Mouse (Mus musculus): Measurements from ENCODE around the gene Arl4a.
A peak's percentile ranks its signal among the peaks of the same experiment; 100 is the strongest.

Arl4a gene

DNA sequence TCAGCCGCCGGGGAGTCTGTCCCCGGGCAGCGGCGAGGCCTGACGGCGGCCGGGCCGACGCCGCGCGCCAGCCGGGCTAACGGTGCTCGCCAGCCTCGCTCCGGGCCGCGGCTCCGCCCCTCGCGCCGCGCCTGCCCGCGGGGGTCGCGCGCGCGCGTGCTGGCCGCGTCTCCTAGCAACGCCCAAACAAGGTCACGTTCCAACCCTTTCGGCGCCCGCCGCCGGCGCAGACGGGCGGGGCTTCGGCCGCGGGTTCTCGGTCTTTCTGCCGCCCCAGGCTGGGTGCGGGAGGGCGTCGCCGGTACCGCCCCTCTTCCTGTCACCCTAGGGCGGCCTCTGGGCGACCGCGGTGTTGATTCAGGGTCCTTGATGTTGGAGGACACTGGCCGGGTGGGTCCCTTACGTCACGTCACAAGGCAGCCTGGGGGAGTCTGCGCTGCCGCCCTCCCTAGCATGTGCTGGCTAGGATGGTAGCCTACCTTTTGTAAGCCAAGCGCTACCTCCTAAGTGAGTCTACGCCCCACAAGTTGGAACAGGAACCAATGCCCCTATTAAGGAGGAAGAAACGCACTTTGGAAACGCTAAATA lies at the start of gene Arl4a:
Arl4a (minus strand) TSS at position 150 of the 588 bp plus-strand sequence.
- peak; percentile 45 for DNase-seq (ENCODE audit: low read depth, low spot score)

DNA sequence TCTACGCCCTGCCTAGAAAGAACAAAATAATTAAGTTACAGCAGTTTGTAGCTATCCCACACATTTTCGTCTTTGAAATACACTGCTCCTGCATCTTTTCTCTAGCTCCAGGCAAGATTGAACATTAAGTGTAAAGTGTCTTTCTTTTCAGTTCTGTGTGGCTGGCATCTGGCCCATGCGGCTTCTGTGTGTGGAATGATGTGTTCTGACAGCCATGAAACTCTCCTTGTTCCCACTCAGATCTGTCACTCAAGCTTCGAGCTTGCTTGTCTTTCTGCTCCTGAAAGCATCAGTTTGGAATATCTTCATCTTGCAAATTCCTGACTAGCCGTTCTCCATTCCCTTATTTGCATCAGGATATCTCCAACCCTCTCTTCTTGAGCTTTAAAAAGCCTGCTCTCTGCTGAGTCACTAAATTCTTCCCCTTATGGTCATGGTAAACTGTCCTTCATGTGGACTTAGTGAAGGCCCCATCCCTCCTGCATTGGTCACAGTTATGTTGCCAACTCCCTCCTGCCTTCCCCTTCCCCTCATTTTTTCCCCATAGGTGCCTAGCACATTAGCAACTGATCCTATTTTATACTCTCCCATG lies 48.0 kb upstream of the Arl4a start:
- DNase-seq (ENCODE audit: low read depth, low spot score): no peak

DNA sequence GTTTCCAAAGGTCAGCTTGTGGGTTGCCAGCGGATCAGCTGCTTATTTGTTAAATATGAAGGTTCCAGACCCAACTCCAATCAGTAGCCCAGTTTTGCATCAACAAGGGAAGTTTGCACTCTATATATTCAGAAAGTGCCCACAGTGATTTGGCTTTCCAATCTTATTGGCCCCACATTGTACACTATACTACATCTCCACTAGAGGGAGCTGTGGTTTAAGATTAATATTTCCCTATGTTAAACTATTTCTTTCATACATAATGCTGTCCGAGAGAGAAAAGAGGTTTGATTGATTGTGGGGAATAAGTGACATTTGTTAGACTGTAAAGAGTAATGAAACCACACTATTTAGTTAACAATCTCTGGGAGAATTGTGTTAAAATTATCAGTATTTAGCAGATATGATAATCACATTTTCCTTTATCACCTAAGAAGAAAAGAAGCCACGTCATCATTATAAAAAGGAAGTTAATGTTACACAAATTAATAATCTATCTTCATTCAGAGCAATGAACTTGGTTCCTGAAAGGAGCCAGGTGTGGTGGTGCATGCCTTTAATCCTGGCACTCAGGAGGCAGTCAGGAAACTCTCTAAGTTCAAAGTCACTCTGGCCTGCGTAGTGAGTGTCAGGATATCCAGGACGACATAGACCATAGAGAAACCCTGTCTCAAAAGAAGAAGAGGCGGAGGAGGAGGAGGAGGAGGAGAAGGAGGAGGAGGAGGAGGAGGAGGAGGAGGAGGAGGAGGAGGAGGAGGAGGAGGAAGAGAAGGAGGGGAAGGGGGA lies 44.8 kb upstream of the Arl4a start:
- peak; percentile 67 for DNase-seq (ENCODE audit: low read depth, low spot score)

DNA sequence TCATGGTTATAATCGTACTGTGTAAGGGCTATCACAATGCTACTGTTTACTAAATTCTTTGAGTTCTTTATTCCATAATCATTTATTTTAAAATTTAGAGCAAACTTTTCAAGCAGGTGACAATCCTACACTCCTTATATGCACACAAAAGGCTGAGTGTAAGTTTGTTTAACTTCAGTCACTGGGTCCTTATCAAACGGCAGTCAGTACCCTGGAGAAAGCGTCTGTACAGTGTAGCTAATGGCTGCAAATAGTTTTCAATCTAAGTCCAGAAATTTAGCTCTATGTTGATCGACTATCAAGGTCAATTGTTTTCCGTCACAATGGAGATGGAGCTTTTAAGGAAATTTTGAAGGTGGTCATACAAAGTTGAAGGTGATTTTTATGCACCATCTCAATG lies 44.2 kb upstream of the Arl4a start:
- no peak for DNase-seq (ENCODE audit: low read depth, low spot score)

DNA sequence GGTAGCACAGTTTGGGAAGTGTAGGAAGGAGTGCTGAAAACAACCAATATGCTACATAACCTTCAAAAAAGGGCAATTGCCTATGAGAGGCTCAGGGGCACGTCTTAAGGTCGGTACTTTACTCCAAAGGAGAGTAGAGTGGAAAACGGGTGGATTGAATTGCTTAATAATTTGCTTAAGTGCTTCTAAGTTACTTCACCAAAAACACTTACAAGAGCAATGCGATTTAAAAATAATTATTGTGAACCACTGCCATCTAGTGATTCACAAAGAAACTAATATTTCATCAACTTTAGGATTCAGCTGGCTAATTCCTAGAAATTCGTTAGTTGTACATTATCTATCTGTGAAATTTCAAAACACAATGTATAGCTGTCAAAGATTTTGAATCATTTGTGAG lies 35.8 kb upstream of the Arl4a start:
- DNase-seq (ENCODE audit: low read depth, low spot score): peak; percentile 33

DNA sequence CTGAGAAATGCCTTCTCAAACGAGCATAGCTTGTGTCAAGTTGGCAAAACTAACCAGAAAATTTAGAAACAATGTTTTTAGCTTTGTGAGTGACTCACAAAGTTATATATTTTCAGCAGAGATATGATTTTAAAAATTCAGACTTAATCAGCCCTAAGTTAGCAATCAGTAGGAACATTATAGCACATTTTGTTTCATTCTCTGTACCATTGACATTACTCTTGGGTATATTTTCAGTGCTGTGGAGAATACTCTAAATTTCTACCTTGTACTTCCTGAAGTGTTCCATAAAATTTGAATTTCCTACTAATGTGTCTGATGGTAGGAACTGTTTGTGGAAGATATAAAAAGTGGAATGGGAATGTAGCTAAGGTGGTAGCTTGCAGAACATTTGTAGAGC lies 9.2 kb upstream of the Arl4a start:
- DNase-seq (ENCODE audit: low read depth, low spot score): no peak

DNA sequence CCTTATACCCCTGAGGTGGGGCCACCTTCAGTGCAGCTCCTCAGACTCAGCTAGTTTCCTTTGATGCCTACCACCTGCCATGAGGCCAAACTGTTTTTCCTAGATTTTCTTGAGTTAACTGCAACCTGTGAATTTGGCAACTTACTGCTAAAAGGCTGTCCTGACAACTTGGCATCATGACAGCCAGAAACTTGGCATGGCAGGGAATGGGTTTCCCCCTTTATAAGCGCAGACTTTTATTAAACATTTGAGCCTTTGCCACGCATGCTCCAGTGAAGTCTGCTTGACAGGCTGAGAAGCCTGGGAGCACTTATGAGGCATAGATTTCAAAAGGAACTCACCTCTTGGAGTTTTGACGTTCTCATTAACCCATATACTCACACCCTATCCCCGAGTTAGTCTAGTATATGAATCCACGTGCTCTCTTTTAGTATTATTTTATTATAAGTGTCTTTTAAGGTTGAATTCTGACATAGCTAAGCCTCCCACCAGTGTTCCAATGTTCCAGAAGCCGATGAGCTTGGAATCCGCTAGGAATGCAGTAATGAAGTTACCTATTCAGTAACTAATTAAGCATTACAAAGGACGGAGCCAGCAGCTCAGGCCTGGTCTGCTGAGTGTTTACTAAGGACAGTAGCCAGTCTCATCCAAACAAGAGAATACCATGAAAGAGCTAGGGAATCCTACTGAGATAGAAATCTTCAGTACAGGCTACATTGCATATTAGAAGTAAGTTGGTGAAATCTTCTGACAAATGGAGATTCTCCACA lies 6.2 kb upstream of the Arl4a start:
- no peak for DNase-seq (ENCODE audit: low read depth, low spot score)

DNA sequence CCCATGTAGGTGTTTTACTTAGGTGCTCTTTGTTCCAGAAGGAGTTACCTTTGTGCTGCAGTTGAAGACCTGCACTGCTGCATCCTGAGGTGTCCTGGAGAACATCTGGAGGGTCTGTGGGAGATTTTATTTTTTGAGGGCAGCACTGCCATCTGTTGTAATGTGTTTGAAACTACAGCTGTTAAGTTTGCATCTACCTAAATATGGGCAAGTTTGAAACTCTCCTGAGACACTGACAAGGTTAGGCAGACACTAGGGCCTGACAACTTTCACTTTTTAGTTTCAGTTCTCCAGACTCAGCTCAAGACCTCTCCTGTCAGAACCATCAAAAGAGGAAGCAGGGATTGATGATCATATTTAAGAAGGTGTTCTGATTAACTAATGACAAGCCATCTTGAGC lies 2.2 kb upstream of the Arl4a start:
- DNase-seq (ENCODE audit: low read depth, low spot score): peak; percentile 60

DNA sequence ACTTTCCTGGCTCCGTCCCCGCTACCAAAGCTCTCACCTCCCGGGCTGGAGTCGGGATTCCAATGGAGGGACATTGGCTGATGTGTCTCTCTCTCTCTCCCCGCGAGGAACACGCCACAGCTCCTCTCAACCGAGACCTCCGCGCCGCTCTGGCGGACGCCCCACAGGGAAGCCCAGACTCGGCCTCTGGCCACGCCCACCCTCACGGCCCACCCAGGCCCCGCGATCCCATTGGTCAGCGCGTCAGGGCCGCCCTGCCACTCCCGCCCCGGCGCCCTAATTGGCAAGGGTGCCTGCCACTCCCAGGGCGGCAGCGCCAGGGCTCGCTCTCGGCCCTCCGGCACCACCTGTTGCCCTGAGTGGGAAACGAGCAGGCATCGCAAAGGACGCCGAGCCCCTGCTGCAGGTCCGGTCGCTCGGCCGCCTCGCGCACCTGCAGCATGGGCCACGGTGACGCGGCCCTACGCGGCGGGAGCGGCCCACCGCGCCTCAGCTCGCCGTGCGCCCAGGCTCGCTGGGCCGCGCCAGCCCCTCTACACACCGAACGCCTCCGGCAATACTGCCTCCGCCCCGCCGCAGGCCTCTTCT lies 505 bp downstream of the Arl4a start:
- peak; percentile 89 for DNase-seq (ENCODE audit: low read depth, low spot score)

DNA sequence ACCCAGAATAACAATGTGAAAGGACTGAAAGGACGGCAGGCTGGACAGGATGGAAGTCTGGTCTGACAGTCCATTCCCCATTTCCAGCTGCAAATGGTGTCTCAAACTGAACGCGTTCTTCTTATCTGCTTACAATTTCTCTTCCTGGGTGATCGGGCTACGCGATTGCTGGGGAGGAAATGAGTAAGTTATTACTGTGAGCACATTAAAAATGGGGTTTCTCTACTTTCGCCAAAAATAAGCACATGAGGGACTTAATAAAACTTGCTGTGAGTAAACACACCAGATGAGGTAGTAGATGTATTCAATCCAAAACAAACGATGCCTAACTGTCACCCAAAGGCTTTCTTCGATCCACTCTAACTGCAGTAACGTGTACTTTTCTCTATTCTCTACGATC lies 1.2 kb downstream of the Arl4a start:
- no peak for DNase-seq (ENCODE audit: low read depth, low spot score)

DNA sequence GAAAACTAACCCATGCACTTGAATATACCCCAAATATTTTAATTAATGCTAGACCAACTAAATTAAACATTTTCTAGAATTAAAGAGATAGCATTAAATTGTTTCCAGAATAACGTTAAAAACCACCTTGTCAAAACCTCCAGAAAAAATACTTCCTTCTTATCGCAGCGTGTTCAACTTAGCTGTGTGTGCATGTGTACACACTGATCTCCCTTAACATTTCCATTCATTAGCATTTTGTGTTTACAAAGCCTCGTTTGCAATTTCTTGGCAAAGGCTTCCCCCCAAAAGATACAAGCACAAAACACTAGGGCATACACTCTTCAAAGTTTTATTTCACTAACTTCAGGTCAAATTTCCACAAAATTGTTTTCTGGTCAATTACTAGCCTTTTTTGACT lies 2.3 kb downstream of the Arl4a start:
- no peak for DNase-seq (ENCODE audit: low read depth, low spot score)

DNA sequence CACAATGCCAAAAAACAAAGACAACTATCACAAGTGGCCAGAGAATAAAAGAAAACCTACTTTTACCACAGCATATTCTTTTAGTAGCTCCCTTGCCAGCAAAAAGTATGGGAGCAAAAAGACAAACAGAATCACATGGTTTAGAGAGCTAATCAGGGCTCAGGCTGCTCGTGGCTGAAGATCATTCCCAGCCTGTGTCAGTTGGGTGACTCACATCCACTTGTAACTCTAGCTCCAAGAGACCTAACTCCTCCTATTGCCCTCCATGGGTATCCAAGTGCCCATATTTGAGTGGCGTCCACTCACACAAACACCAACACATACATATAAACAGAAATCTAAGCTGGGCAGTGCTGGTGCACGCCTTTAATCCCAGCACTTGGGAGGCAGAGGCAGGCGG lies 8.6 kb downstream of the Arl4a start:
- DNase-seq (ENCODE audit: low read depth, low spot score): peak; percentile 48

DNA sequence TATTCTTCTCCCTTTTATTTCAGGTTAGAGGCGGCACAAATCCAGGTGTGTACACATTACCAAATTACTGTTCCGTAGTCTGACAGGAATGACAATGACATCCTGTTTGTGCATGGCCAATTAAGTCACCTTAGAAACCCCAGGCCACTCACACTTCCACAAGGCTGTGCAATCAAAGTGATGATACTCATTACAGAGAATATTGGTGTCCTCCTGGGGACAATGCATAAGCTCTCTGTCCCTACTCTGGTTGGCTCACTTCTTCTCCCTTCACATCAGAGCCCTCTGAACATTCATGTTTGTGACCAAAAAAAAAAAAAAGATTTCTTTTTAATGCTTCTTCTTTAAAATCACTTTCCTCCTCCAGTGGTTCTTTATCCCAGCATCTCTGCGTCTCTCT lies 10.0 kb downstream of the Arl4a start:
- no peak for DNase-seq (ENCODE audit: low read depth, low spot score)

DNA sequence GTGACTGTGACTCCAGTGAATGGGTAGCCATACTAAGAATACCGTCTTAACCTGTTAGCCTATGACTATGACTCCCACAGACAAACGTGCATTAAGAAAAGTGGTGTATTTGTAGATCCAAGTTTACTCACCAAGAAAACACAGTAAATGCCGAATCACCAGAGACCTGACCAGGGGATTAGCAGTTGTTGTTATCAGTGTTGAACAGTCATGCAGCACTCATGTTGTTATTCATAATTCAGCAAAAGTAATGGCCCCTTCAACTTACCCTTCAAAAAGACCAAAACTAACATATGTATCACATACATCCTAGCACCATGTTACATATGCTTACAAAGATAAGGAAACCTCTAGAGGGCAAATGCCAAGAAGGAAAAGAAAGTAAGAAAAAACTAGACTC lies 10.4 kb downstream of the Arl4a start:
- no peak for DNase-seq (ENCODE audit: low read depth, low spot score)

DNA sequence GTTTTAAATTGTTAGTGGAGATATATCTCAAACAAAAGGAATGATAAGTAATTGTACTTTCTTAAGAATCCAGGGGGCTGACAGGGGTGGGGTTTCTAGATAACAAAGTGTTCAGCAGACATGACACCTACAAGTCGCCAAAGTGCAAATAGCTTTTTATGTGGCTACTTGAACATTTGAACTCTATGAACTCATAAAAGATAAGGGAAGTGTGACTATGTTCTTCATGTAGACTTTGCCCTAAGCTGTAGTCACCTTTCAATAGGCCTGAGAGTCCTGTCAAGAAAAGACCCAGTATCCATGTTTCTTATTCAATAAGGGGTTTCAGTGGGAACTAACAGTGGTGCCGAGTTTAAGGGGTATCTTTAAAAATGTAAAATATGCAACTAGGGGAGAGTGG lies 13.9 kb downstream of the Arl4a start:
- DNase-seq (ENCODE audit: low read depth, low spot score): no peak

DNA sequence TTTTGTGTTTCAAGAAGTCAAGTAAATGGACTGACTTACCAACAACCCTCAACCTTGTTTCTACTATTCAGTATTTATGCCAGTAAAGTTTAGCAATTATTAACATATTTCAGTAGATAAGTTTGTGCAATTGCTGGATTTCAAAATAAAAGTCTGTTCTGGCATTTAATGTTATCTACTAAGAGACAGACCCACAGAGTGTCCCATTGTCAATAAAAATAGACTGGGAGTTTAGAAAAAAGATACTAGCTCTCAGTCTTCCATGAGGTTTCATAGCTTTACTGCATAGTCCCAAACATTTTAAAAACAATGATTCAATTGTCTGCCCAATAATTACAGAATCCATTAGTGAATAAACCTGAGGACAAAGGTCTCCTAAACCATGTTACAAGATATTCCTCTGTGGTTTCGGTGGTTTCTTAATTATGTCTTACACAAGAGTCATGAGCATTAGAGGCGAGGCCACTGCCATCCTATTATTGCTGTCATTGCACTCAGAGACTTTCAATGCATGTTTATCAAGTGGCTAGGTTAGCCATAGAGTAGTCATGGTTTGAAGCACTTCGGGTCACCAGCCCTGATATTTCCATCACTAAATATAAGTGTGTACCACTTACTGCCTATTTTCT lies 14.7 kb downstream of the Arl4a start:
- DNase-seq (ENCODE audit: low read depth, low spot score): no peak

DNA sequence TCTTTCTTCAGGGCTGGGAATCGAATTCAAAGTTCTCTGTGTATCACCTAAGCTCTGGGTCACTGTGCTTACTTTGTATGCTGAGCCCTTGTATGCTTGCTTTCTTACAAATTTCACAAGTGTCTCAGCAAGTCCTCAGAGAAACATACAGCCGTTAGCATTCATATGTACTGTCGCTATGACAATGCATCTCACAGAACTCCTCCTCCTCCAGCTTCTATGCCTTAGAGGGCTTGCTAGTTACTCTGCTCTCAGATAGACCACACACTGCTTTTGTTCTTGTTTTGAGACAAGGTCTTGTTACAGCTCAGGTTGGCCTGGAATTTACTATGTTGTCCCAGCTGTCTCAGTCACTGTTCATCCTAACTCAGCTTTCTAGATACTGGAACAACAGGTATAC lies 15.5 kb downstream of the Arl4a start:
- DNase-seq (ENCODE audit: low read depth, low spot score): no peak

DNA sequence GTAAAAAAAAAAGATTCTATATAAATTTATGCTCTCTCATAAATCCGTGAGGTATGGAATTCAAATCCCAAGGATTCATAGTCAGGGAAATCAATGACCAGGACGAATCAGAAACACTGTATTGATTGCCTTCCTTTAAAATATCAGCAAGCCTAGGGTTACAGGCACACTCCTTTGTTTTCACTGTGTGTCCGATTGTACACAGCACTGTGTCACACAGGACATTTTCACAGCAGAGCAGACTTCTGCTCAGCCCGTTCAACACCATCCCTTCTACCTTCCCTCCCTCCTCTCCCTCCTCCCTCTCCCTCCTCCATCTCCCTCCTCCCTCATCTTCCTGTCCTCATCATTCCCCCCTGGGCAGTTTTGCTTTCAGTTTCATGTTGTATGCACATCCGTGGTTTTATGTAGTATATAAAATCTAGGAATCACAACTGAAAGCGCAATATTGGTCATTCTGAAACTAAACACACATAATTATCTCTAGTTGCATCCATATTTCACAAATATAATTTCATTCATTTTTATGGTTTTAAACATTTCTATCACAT lies 19.8 kb downstream of the Arl4a start:
- DNase-seq (ENCODE audit: low read depth, low spot score): no peak

DNA sequence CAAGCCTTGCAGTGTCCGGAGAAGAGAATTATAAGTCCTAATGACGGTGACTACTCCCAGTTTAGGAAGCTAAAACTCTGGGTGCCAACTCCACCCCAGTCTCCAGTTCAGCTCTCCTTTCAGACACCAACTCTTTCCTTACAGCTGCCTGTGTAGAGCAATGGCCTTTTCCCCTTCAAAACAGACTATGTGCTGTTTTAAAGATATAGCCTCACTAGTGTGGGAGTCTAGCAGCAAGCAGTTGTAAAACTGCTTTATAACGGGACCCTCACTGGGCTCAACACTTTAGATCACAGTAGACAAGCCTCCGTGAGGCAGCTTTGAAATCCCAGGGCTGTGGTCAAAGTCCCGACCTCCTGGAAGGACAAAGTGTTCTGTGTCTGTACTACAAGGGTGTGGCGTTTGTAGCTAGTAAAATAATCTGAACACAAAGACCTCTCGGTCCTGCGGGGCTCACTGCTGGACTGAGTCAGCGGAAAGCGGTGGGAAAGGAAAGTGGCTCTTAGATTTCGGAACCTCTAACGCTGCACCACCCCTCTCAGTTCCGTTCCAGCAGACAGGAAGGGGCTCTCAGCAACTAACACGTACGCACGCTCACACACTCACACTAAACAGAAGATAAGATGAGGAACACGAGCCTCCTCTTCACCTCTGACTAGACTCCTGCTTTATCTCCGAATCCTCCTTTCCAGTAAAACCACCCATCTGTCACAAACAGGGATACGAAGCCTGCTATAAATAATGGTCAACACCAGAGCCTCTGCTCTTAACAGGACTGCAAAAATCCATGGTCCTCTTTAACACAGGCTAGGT lies 21.0 kb downstream of the Arl4a start:
- no peak for DNase-seq (ENCODE audit: low read depth, low spot score)

DNA sequence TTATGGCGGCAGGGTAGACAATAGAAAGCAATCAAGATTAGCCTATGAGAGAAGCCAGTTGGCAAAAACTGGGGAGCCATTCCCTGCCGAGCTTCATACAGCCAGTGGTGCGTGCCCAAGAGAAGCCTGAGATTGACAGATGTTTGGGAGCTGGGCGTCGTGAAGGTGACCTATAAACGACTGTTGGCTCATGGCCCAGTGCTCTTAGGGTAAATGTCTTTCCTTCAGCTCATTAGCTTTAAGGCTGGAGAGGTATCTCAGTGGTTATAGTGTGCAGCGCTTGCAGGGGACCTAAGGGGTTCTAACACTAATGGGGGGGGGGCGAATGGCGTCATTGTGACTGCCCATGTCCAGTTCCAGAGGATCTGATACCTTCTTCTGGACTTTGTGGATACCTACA lies 21.8 kb downstream of the Arl4a start:
- no peak for DNase-seq (ENCODE audit: low read depth, low spot score)

All from 3T3-L1 (cell line).